9 mouse cellular contexts compared by ENCODE assay signal in the genomic region with DNA sequence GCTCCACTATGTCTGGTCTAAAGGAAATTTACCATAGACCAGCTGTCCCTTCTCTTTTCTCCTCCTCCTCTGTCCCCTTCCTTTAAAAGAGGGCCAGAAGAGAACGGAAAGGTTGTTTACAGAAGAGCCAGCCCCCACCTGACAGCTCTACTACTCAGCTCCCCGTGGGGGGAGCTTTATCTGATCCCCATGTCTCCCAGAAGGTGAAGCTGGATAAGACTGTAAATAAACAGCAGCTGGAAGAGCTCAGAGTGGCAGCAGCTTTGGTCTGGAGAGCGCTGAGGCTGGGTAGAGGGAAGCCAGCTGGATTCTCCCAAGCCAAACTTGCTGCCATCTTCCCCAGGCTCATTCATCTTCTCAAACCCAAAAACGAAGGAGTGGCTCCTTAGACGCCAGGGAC. TPM values are rescaled to one million over a fixed set of nuclear protein-coding genes. Genes with fewer than 3 reads are reported as not detected.
A peak's percentile ranks its signal among the peaks of the same experiment; 100 is the strongest.
DNase-seq lines count a peak whose midpoint lies in the region; ATAC-seq and TF ChIP-seq lines count a peak whose summit lies in the region.
"Had no signal": no experiment of that assay in that cellular context is flagged by ENCODE, and none has a peak within 500 bp of the region (broad histone marks: within the 10 kb centered on the region; RNA-seq: fewer than 3 reads in every experiment).

No protein-coding gene starts in this region.

- TF ChIP-seq CTCF in kidney, postnatal 0 days (IDR thresholded peaks at IDR 0.05; ENCODE audit: low read depth): no peak
- TF ChIP-seq CTCF in gastrocnemius, adult 2 months (IDR thresholded peaks at IDR 0.05): no peak

- H3K36me3 ChIP-seq in kidney, postnatal 0 days (ENCODE audit: insufficient read depth, low read length): no peaks in the 10 kb centered on the region
- H3K36me3 ChIP-seq: limb, embryonic 10.5 days had no signal

- 20% methylated on average over 5 of the region's 5 CpGs for WGBS in kidney, postnatal 0 days

- intact Hi-C loops in gastrocnemius, adult 2 months (cut with DNase I): no loop called here

- DNase-seq in kidney, postnatal 0 days (ENCODE audit: low spot score): peak; percentile 86
- DNase-seq in kidney, postnatal 25 days: no peak
- DNase-seq in c-Kit-positive CD71-positive TER-119-positive erythroid progenitor cells, embryonic 14.5 days (ENCODE audit: low spot score): peak; percentile 69
- peak; percentile 37 for DNase-seq in lung, postnatal 36 days
- DNase-seq in gastrocnemius, adult 2 months: no peak
- DNase-seq in layer of hippocampus, adult 8-10 months (ENCODE audit: low spot score in 2 of 2): no peak
- DNase-seq: cerebellum, adult 9-10 months had no signal

- peak overlapping the region; percentile 70 for H3K27ac ChIP-seq in kidney, postnatal 0 days
- no peak overlapping the region for H3K27ac ChIP-seq in gastrocnemius, adult 2 months
- H3K27ac ChIP-seq: limb, embryonic 10.5 days had no signal

- no peaks in the 10 kb centered on the region for H3K27me3 ChIP-seq in kidney, postnatal 0 days (ENCODE audit: insufficient read depth, low read length)

- H3K9me3 ChIP-seq in kidney, postnatal 0 days (replicated peaks; ENCODE audit: low read length): no peaks in the 10 kb centered on the region
- H3K9me3 ChIP-seq: limb, embryonic 10.5 days had no signal

- H3K4me3 ChIP-seq in kidney, postnatal 0 days (replicated peaks; ENCODE audit: low read depth, low read length): no peak overlapping the region
- no peak overlapping the region for H3K4me3 ChIP-seq in gastrocnemius, adult 2 months
- H3K4me3 ChIP-seq: limb, embryonic 10.5 days had no signal

- H3K4me2 ChIP-seq in kidney, postnatal 0 days (ENCODE audit: low read length): no peak overlapping the region

- 0 out of 2 replicates have a peak overlapping the region, but pooled peaks have one; percentile 8 for H3K9ac ChIP-seq in kidney, postnatal 0 days (ENCODE audit: low read depth, low read length)

- ATAC-seq in kidney, postnatal 0 days (replicated peaks; ENCODE audit: low FRiP score, low read depth): peak; percentile 57
- ATAC-seq in erythroid progenitor cell, adult 5-6 weeks (replicated peaks; ENCODE audit: low FRiP score, poor library complexity, severe bottlenecking): peak; percentile 77

- H3K4me1 ChIP-seq in kidney, postnatal 0 days (replicated peaks; ENCODE audit: insufficient read depth, low read length): peaks cover 16% of the 10 kb centered on the region

RNA-seq across cellular contexts. Expression of a gene that starts 5.9 kb away (rescaled TPM):
- polyA plus RNA-seq in kidney, postnatal 0 days (2015; fragmentation: Nextera tagmentation; extraction: Ambion mirVana): 80.5 and 94.7 TPM in 2 replicates
- 162 and 195 TPM in 2 replicates for total RNA-seq in erythroid progenitor cell, adult 5-6 weeks (2015; ENCODE audit: low replicate concordance)
- 261 and 301 TPM in 2 replicates for total RNA-seq in erythroid progenitor cell, adult 5-6 weeks (2017; ENCODE audit: low replicate concordance)
- 10 to 100 TPM; 21.9 to 28.6 TPM for total RNA-seq in gastrocnemius, adult 2 months (2021)
- total RNA-seq in layer of hippocampus, adult 8-10 months (2022): 100 to 1,000 TPM; 135 to 159 (median 145) TPM

RNA-seq across cellular contexts. Expression of a gene that starts 41.0 kb away (rescaled TPM):
- 93.4 and 102 TPM in 2 replicates for polyA plus RNA-seq in kidney, postnatal 0 days (2015; fragmentation: Nextera tagmentation; extraction: Ambion mirVana)
- total RNA-seq in erythroid progenitor cell, adult 5-6 weeks (2015; ENCODE audit: low replicate concordance): 8.8 and 13.3 TPM in 2 replicates
- total RNA-seq in erythroid progenitor cell, adult 5-6 weeks (2017; ENCODE audit: low replicate concordance): 4.4 and 7.9 TPM in 2 replicates
- total RNA-seq in gastrocnemius, adult 2 months (2021): 10 to 100 TPM; 11.0 to 16.8 TPM
- total RNA-seq in layer of hippocampus, adult 8-10 months (2022): 10 to 100 TPM; 33.0 to 45.1 (median 38.3) TPM

Comparison
In these comparisons a context has a peak if more than half of its experiments do, and no peak if none do; other contexts are left out.
1. DNase-seq: peak in kidney, postnatal 0 days (single experiment), c-Kit-positive CD71-positive TER-119-positive erythroid progenitor cells, embryonic 14.5 days (single experiment) and lung, postnatal 36 days (single experiment); none in kidney, postnatal 25 days (0 of 2), gastrocnemius, adult 2 months (single experiment) and layer of hippocampus, adult 8-10 months (0 of 2).
2. RNA of a gene that starts 5.9 kb away (total RNA-seq): 162 to 301 TPM in erythroid progenitor cell, adult 5-6 weeks and 135 to 159 TPM in layer of hippocampus, adult 8-10 months; 21.9 to 28.6 TPM in gastrocnemius, adult 2 months; every median in the first group is over 4 times any median in the second.